Mouse (Mus musculus) liver, adult (tissue): Measurements from ENCODE around the gene Evl.

Source experiments
- GATA4 ChIP-seq: IDR thresholded peaks from 2 replicates; pipeline ENCODE4 v1.6.1; 2014; ENCODE audit warnings: mild to moderate bottlenecking, low read length; ENCODE audit not compliant: insufficient replicate concordance

The Evl gene

GRCm38 (mm10) chr12:108629556-108629955 lies 75.0 kb downstream of the Evl start:
- TF ChIP-seq GATA4 = no peak

GRCm38 (mm10) chr12:108630741-108631688 lies 76.5 kb downstream of the Evl start:
- TF ChIP-seq GATA4 = no peak

- no peak for TF ChIP-seq GATA4
Observed at GRCm38 (mm10) chr12:108632501-108632900, 78.0 kb downstream of the Evl start.

- no peak for TF ChIP-seq GATA4
Observed at GRCm38 (mm10) chr12:108634031-108634430, 79.5 kb downstream of the Evl start.

GRCm38 (mm10) chr12:108635501-108635900 lies 81.0 kb downstream of the Evl start:
- no peak for TF ChIP-seq GATA4

GRCm38 (mm10) chr12:108637440-108637839 lies 82.9 kb downstream of the Evl start:
- TF ChIP-seq GATA4 = no peak

- no peak for TF ChIP-seq GATA4
Observed at GRCm38 (mm10) chr12:108639126-108639525, 84.6 kb downstream of the Evl start.

- no peak for TF ChIP-seq GATA4
Observed at GRCm38 (mm10) chr12:108642019-108642418, 87.5 kb downstream of the Evl start.

GRCm38 (mm10) chr12:108646234-108646633 lies 91.7 kb downstream of the Evl start:
- TF ChIP-seq GATA4 = no peak

GRCm38 (mm10) chr12:108647784-108648183 lies 93.3 kb downstream of the Evl start:
- TF ChIP-seq GATA4 = no peak

GRCm38 (mm10) chr12:108651053-108651660 lies 96.6 kb downstream of the Evl start:
- no peak for TF ChIP-seq GATA4

GRCm38 (mm10) chr12:108653358-108654335 lies 99.1 kb downstream of the Evl start:
- no peak for TF ChIP-seq GATA4

GRCm38 (mm10) chr12:108657350-108657749 lies 102.8 kb downstream of the Evl start:
- TF ChIP-seq GATA4 = no peak

GRCm38 (mm10) chr12:108668606-108669235 lies 114.2 kb downstream of the Evl start:
- TF ChIP-seq GATA4 = no peak

- TF ChIP-seq GATA4 = no peak
Observed at GRCm38 (mm10) chr12:108671541-108671940, 117.0 kb downstream of the Evl start.
